Mouse (Mus musculus): ENCODE results near the gene Atp10a. TPM values are rescaled to one million over a fixed set of nuclear protein-coding genes. Genes with fewer than 3 reads are reported as not detected.

The Atp10a gene
- polyA plus RNA-seq, 1 experiment: 1.5 TPM

DNA sequence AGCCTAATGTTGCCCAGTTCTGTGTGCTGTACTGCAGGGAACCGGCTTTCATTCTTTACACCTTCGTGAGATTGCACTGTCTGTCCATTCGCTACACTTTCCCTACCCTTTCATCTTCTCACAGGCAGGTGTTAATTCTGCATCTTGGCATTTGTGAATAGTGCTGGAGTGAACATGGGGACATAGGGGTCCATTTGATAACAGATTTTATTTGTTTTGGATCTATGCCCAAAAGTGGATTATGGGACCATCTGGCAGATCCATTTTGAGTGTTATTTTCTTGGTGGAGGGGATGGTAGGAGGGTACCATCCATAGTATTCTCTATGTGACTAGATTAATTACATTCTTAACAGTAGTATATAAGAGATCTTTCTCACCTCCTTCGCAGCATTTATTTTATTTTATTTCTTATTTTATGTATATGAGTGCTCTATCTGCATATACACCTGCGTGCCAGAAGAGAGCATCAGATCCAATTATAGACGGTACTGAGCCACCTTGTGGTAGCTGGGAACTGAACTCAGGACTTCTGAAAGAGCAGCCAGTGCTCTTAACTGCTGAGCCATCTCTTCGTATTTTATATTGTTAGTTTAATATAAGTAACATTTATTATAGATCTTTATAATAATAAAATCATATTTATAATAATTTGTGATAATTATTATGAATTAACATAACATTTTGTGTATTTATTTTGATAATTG is 42.9 kb downstream of the Atp10a start:
- no peaks in the 10 kb centered on the region for H3K4me1 ChIP-seq (ENCODE audit: control insufficient read depth, insufficient read depth, low read length)
- no peak for DNase-seq
- H3K4me3 ChIP-seq (ENCODE audit: insufficient read depth, low read depth, low read length): no peak overlapping the region
- no peaks in the 10 kb centered on the region for H3K27me3 ChIP-seq (replicated peaks; ENCODE audit: control insufficient read depth, insufficient read depth, low read length)
- TF ChIP-seq POLR2A (IDR thresholded peaks at IDR 0.05; ENCODE audit: low read depth, low read length) (no peak), CTCF (conservative IDR thresholded peaks at IDR 0.05; ENCODE audit: insufficient read depth, insufficient read length, low read depth, low read length) (no peak)
- no peak overlapping the region for H3K27ac ChIP-seq (ENCODE audit: insufficient read depth, low read depth, low read length)
- no peaks in the 10 kb centered on the region for H3K36me3 ChIP-seq (ENCODE audit: control insufficient read depth, insufficient read depth, low read length)
- WGBS: 90% methylated on average over 7 of the region's 7 CpGs

- no peak for DNase-seq
- Histone ChIP-seq H3K27ac (ENCODE audit: insufficient read depth, low read depth, low read length) (no peak overlapping the region), H3K36me3 (ENCODE audit: control insufficient read depth, insufficient read depth, low read length) (no peaks in the 10 kb centered on the region), H3K4me1 (ENCODE audit: control insufficient read depth, insufficient read depth, low read length) (no peaks in the 10 kb centered on the region), H3K4me3 (ENCODE audit: insufficient read depth, low read depth, low read length) (no peak overlapping the region), H3K27me3 (replicated peaks; ENCODE audit: control insufficient read depth, insufficient read depth, low read length) (no peaks in the 10 kb centered on the region)
- 94% methylated on average over 4 of the region's 4 CpGs for WGBS
- no peak for TF ChIP-seq CTCF (conservative IDR thresholded peaks at IDR 0.05; ENCODE audit: insufficient read depth, insufficient read length, low read depth, low read length)
- TF ChIP-seq POLR2A (IDR thresholded peaks at IDR 0.05; ENCODE audit: low read depth, low read length): no peak
These were observed 45.3 kb downstream of the Atp10a start for GRCm38 (mm10) chr7:58701311-58701710.

GRCm38 (mm10) chr7:58705158-58705557 is 49.2 kb downstream of the Atp10a start:
- no peak for DNase-seq
- H3K4me1 ChIP-seq (ENCODE audit: control insufficient read depth, insufficient read depth, low read length): no peaks in the 10 kb centered on the region
- TF ChIP-seq POLR2A (IDR thresholded peaks at IDR 0.05; ENCODE audit: low read depth, low read length) (no peak), CTCF (conservative IDR thresholded peaks at IDR 0.05; ENCODE audit: insufficient read depth, insufficient read length, low read depth, low read length) (no peak)
- no peak overlapping the region for H3K27ac ChIP-seq (ENCODE audit: insufficient read depth, low read depth, low read length)
- H3K36me3 ChIP-seq (ENCODE audit: control insufficient read depth, insufficient read depth, low read length): no peaks in the 10 kb centered on the region
- H3K27me3 ChIP-seq (replicated peaks; ENCODE audit: control insufficient read depth, insufficient read depth, low read length): no peaks in the 10 kb centered on the region
- no peak overlapping the region for H3K4me3 ChIP-seq (ENCODE audit: insufficient read depth, low read depth, low read length)
- 85% methylated on average over 3 of the region's 3 CpGs for WGBS

GRCm38 (mm10) chr7:58709306-58709705 is 53.3 kb downstream of the Atp10a start:
- no peaks in the 10 kb centered on the region for H3K36me3 ChIP-seq (ENCODE audit: control insufficient read depth, insufficient read depth, low read length)
- no peak overlapping the region for H3K27ac ChIP-seq (ENCODE audit: insufficient read depth, low read depth, low read length)
- TF ChIP-seq POLR2A (IDR thresholded peaks at IDR 0.05; ENCODE audit: low read depth, low read length): no peak
- no peak for TF ChIP-seq CTCF (conservative IDR thresholded peaks at IDR 0.05; ENCODE audit: insufficient read depth, insufficient read length, low read depth, low read length)
- no peaks in the 10 kb centered on the region for H3K4me1 ChIP-seq (ENCODE audit: control insufficient read depth, insufficient read depth, low read length)
- H3K4me3 ChIP-seq (ENCODE audit: insufficient read depth, low read depth, low read length): no peak overlapping the region
- H3K27me3 ChIP-seq (replicated peaks; ENCODE audit: control insufficient read depth, insufficient read depth, low read length): no peaks in the 10 kb centered on the region
- WGBS: 88% methylated on average over 3 of the region's 3 CpGs
- no peak for DNase-seq

- H3K4me3 ChIP-seq (ENCODE audit: insufficient read depth, low read depth, low read length): no peak overlapping the region
- H3K27me3 ChIP-seq (replicated peaks; ENCODE audit: control insufficient read depth, insufficient read depth, low read length): no peaks in the 10 kb centered on the region
- no peaks in the 10 kb centered on the region for H3K36me3 ChIP-seq (ENCODE audit: control insufficient read depth, insufficient read depth, low read length)
- TF ChIP-seq CTCF (conservative IDR thresholded peaks at IDR 0.05; ENCODE audit: insufficient read depth, insufficient read length, low read depth, low read length) (no peak), POLR2A (IDR thresholded peaks at IDR 0.05; ENCODE audit: low read depth, low read length) (no peak)
- no peak overlapping the region for H3K27ac ChIP-seq (ENCODE audit: insufficient read depth, low read depth, low read length)
- 93% methylated on average over 1 of the region's 1 CpGs for WGBS
- H3K4me1 ChIP-seq (ENCODE audit: control insufficient read depth, insufficient read depth, low read length): no peaks in the 10 kb centered on the region
- no peak for DNase-seq
These were observed 54.3 kb downstream of the Atp10a start for GRCm38 (mm10) chr7:58710312-58710711.

GRCm38 (mm10) chr7:58711811-58712210 is 55.8 kb downstream of the Atp10a start:
- no peaks in the 10 kb centered on the region for H3K36me3 ChIP-seq (ENCODE audit: control insufficient read depth, insufficient read depth, low read length)
- no peaks in the 10 kb centered on the region for H3K27me3 ChIP-seq (replicated peaks; ENCODE audit: control insufficient read depth, insufficient read depth, low read length)
- TF ChIP-seq CTCF (conservative IDR thresholded peaks at IDR 0.05; ENCODE audit: insufficient read depth, insufficient read length, low read depth, low read length): no peak
- no peak for TF ChIP-seq POLR2A (IDR thresholded peaks at IDR 0.05; ENCODE audit: low read depth, low read length)
- no peak overlapping the region for H3K4me3 ChIP-seq (ENCODE audit: insufficient read depth, low read depth, low read length)
- peak; percentile 8 for DNase-seq
- no peak overlapping the region for H3K27ac ChIP-seq (ENCODE audit: insufficient read depth, low read depth, low read length)
- no peaks in the 10 kb centered on the region for H3K4me1 ChIP-seq (ENCODE audit: control insufficient read depth, insufficient read depth, low read length)
- 50% methylated on average over 7 of the region's 7 CpGs for WGBS

DNA sequence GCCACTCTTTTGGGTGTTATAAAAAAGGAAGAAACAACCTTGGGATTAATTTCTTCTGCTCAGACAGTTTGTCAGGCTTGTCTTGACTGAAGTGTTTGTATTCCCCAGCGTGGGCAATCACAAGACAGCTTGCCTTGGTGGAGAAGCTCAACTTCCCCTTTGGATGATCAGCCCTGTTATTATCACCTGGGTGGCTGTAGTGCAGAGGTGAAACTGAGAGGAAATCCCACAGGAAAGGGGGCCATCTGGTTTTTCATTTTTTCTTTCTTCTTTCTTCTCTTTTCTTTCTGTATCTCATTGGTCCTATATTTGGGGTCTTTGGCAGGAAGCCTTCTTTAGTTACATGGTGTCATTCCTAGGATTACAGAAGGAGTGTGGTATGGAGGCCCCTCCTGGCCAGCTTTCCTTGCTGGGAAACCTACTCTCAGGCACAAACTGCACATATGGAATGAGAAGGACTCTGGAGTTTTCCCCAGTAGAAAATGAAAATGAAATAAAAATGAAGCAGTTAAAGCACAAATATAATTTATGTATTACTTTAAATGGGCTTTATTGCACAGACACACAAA is 59.7 kb downstream of the Atp10a start:
- H3K27ac ChIP-seq (ENCODE audit: insufficient read depth, low read depth, low read length): no peak overlapping the region
- WGBS: 68% methylated on average over 1 of the region's 1 CpGs
- H3K4me3 ChIP-seq (ENCODE audit: insufficient read depth, low read depth, low read length): no peak overlapping the region
- TF ChIP-seq CTCF (conservative IDR thresholded peaks at IDR 0.05; ENCODE audit: insufficient read depth, insufficient read length, low read depth, low read length) (no peak), POLR2A (IDR thresholded peaks at IDR 0.05; ENCODE audit: low read depth, low read length) (no peak)
- peaks cover 4% of the 10 kb centered on the region; the same call in 1 of the 2 replicates for H3K4me1 ChIP-seq (ENCODE audit: control insufficient read depth, insufficient read depth, low read length)
- no peaks in the 10 kb centered on the region for H3K27me3 ChIP-seq (replicated peaks; ENCODE audit: control insufficient read depth, insufficient read depth, low read length)
- no peak for DNase-seq
- H3K36me3 ChIP-seq (ENCODE audit: control insufficient read depth, insufficient read depth, low read length): no peaks in the 10 kb centered on the region
